Mouse (Mus musculus) testis, adult 2 months (tissue): ENCODE results near the gene Apoe. TPM values are rescaled to one million over a fixed set of nuclear protein-coding genes. Genes with fewer than 3 reads are reported as not detected.

Source experiments
- H3K27ac ChIP-seq: fragments of 200-500 bp; 2 replicates; pipeline ENCODE4 v1.5.1; 2012; ENCODE audit warnings: low read depth, low read length; ENCODE audit not compliant: control insufficient read depth, insufficient read depth
- H3K27me3 ChIP-seq: fragments of 200-500 bp; 2 replicates; pipeline ENCODE4 v1.6.1; 2012; ENCODE audit warnings: mild to moderate bottlenecking, low read length, moderate library complexity; ENCODE audit not compliant: control insufficient read depth, insufficient read depth
- H3K36me3 ChIP-seq: fragments of 200-500 bp; 2 replicates; pipeline ENCODE4 v1.6.1; 2012; ENCODE audit warnings: mild to moderate bottlenecking, low read length; ENCODE audit not compliant: control insufficient read depth, insufficient read depth
- H3K4me1 ChIP-seq: fragments of 200-500 bp; 2 replicates; pipeline ENCODE4 v1.6.1; 2012; ENCODE audit warnings: low read length; ENCODE audit not compliant: control insufficient read depth, insufficient read depth
- H3K4me3 ChIP-seq: fragments of 200-500 bp; 2 replicates; pipeline ENCODE4 v1.5.1; 2012; ENCODE audit warnings: low read depth, mild to moderate bottlenecking, low read length, moderate library complexity, mixed read lengths; ENCODE audit not compliant: control insufficient read depth
- CTCF ChIP-seq: fragments of 200-500 bp; IDR thresholded peaks from 2 replicates; pipeline ENCODE4 v1.5.1; 2012; ENCODE audit warnings: low read depth, mild to moderate bottlenecking, inconsistent platforms, low read length, moderate library complexity; ENCODE audit not compliant: control insufficient read depth, insufficient read depth, insufficient replicate concordance
- POLR2A ChIP-seq: fragments of 200-500 bp; IDR thresholded peaks from 2 replicates; pipeline ENCODE4 v1.6.1; 2012; ENCODE audit warnings: low read depth, mild to moderate bottlenecking, inconsistent platforms, low read length, moderate library complexity; ENCODE audit not compliant: control insufficient read depth
- polyA plus RNA-seq: library from polyadenylated mRNA; depleted of rRNA; stranded (reverse); fragments of >200 nt; gene quantifications from 2 replicates; pipeline ENCODE4 v1.2.3, GENCODE M21; 2012

The Apoe gene
- polyA plus RNA-seq, 1 experiment: 122 TPM

- no peaks in the 10 kb centered on the region for H3K27me3 ChIP-seq
- no peak overlapping the region for H3K27ac ChIP-seq
- H3K4me1 ChIP-seq: peaks cover 3% of the 10 kb centered on the region
- no peaks in the 10 kb centered on the region for H3K36me3 ChIP-seq
- TF ChIP-seq CTCF (no peak), POLR2A (no peak)
- no peak overlapping the region for H3K4me3 ChIP-seq
Measured at GRCm38 (mm10) chr7:19673083-19673699, 25.8 kb downstream of the Apoe start.

DNA sequence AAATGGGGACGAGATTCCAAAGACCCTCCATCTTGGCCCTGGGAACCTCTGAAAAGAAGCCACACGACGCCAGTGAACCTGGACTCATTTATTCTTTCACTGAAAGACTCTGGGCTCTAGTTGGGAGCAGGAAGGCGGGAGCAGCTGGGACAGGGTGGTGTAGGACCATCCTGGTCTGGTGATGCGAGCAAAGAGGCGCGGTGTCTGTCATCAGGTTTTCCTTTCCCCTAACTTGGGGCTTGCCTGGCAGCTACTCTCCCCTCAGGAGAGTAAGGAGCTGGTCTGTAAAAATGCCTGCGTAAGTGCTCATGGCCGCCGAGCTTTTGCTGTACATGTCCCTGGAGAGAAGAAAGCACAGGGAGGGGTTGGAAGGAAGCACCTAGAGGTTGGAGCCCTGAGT is 27.5 kb downstream of the Apoe start:
- no peaks in the 10 kb centered on the region for H3K36me3 ChIP-seq
- TF ChIP-seq CTCF: no peak
- no peak for TF ChIP-seq POLR2A

DNA sequence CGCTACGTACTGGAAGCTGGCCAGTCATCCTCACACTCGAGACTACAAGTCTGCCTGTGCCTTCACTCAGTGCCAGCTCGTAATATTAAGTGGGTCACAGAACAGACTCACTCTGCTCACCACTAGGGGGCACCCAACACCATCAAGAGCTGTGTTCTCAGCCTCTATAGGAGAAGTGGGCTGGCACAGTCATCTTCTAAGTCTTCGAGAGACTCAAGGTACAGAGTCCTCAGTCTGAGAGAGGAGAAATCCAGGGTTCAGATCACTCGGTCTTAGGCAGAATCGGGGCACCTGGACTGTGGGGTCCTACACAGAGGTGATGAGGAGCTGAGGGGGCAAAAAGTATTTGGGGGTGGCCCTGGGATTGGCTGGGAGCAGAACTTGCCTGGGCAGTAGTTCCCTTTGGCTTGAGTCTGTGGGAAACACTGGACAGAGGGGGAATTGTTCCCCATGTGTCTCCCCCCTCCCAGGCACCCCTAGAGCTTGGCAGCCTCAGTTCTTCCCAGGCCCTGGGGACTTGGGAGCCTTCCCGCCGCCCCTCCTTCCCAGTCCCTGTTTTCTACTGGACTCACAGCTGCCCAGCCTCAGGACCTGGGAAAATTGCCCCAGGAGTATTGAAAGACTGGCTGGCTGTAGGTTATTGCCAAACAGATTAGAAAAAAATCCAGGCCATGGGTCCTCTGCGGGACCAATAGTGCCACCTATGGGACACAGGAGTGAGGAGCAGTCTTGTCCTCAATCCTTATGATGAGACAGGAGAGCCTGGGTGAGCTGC is 29.9 kb downstream of the Apoe start:
- Histone ChIP-seq H3K36me3 (no peaks in the 10 kb centered on the region), H3K27me3 (no peaks in the 10 kb centered on the region), H3K27ac (no peak overlapping the region), H3K4me3 (no peak overlapping the region), H3K4me1 (peaks cover 7% of the 10 kb centered on the region)
- TF ChIP-seq CTCF (peak; percentile 77; the same call in 1 of the 2 replicates), POLR2A (no peak)

More for the DNA sequence above, 27.5 kb downstream of the Apoe start:
- Histone ChIP-seq H3K4me3 (no peak overlapping the region), H3K27me3 (no peaks in the 10 kb centered on the region), H3K27ac (no peak overlapping the region), H3K4me1 (peaks cover 3% of the 10 kb centered on the region)

GRCm38 (mm10) chr7:19667434-19667833 is 31.6 kb downstream of the Apoe start:
- Histone ChIP-seq H3K27ac (no peak overlapping the region), H3K4me1 (peaks cover 12% of the 10 kb centered on the region), H3K27me3 (no peaks in the 10 kb centered on the region), H3K4me3 (no peak overlapping the region), H3K36me3 (no peaks in the 10 kb centered on the region)
- no peak for TF ChIP-seq CTCF

DNA sequence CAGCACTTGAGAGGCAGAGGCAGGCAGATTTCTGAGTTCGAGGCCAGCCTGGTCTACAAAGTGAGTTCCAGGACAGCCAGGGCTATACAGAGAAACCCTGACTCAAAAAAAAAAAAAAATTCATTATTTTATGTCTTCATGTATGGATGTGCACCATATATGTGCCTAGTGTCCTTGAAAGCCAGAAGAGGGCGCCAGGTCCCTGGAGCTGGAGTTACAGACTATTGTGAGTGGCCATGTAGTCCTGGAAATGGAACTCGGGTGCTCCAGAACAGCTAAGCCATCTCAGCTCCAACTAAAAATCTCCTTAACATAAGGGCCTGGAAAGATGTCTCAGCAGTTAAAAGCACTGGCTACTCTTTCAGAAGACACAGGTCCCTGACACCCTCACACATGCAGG is 32.2 kb downstream of the Apoe start:
- Histone ChIP-seq H3K4me1 (peaks cover 12% of the 10 kb centered on the region), H3K27ac (no peak overlapping the region), H3K36me3 (no peaks in the 10 kb centered on the region), H3K4me3 (no peak overlapping the region), H3K27me3 (no peaks in the 10 kb centered on the region)
- TF ChIP-seq CTCF: no peak
- TF ChIP-seq POLR2A: no peak

GRCm38 (mm10) chr7:19664955-19665841 is 33.8 kb downstream of the Apoe start, which contains the start of gene Clptm1:
Gene Clptm1 (minus strand): TSS chr7:19665033.
- peaks cover 12% of the 10 kb centered on the region for H3K4me1 ChIP-seq
- H3K4me3 ChIP-seq: peak within 1 kb of the TSS; percentile 92
- H3K27me3 ChIP-seq: no peaks in the 10 kb centered on the region
- peak; percentile 85 for TF ChIP-seq POLR2A
- TF ChIP-seq CTCF: no peak
- no peaks in the 10 kb centered on the region for H3K36me3 ChIP-seq
- peak within 1 kb of the TSS; percentile 99 for H3K27ac ChIP-seq

- Histone ChIP-seq H3K27me3 (no peaks in the 10 kb centered on the region), H3K36me3 (no peaks in the 10 kb centered on the region), H3K4me1 (peaks cover 12% of the 10 kb centered on the region), H3K27ac (peak overlapping the region; percentile 73), H3K4me3 (peak overlapping the region; percentile 92)
- no peak for TF ChIP-seq POLR2A
- TF ChIP-seq CTCF: no peak
Measured at GRCm38 (mm10) chr7:19664455-19664954, 34.5 kb downstream of the Apoe start.
